Mouse (Mus musculus) midbrain, embryonic 16.5 days (tissue): Measurements from ENCODE around the gene Olfr91. TPM values are rescaled to one million over a fixed set of nuclear protein-coding genes. Genes with fewer than 3 reads are reported as not detected.

Source experiments
- polyA plus RNA-seq: library from polyadenylated mRNA; unstranded; fragments of >200 nt; fragmentation: Nextera tagmentation; extraction: Ambion mirVana; gene quantifications from 2 replicates; pipeline ENCODE4 v1.2.1, GENCODE M21; 2015

Gene Olfr91
- polyA plus RNA-seq, 1 experiment from 2014 or later: not detected

Other genes starting within 250 kb of the Olfr91 start
- 0.53 and 0.89 TPM in 2 replicates for gene Trim15, start 231.1 kb downstream of the Olfr91 start, polyA plus RNA-seq
- gene Trim10, start 228.7 kb downstream of the Olfr91 start, polyA plus RNA-seq: 0.70 and 1.0 TPM in 2 replicates
- gene Trim40, start 208.2 kb downstream of the Olfr91 start, polyA plus RNA-seq: not detected in 2 replicates
- not detected in 2 replicates for gene Trim31, start 200.2 kb downstream of the Olfr91 start, polyA plus RNA-seq
- 1.7 and 2.0 TPM in 2 replicates for gene Rnf39, start 155.4 kb downstream of the Olfr91 start, polyA plus RNA-seq
- 158 and 166 TPM in 2 replicates for gene Ppp1r11, start 146.5 kb downstream of the Olfr91 start, polyA plus RNA-seq
- 47.3 and 52.3 TPM in 2 replicates for gene Znrd1, start 139.7 kb downstream of the Olfr91 start, polyA plus RNA-seq
- 4.7 and 6.5 TPM in 2 replicates for gene Znrd1as, start 139.7 kb downstream of the Olfr91 start, polyA plus RNA-seq
- 0.42 and 0.44 TPM in 2 replicates for gene 2410137M14Rik, start 117.0 kb downstream of the Olfr91 start, polyA plus RNA-seq
- gene H2-M5, start 108.7 kb downstream of the Olfr91 start, polyA plus RNA-seq: 2.9 and 3.4 TPM in 2 replicates
- gene Zfp57, start 97.1 kb downstream of the Olfr91 start, polyA plus RNA-seq: 280 and 312 TPM in 2 replicates
- 2.0 and 3.2 TPM in 2 replicates for gene Mog, start 74.9 kb downstream of the Olfr91 start, polyA plus RNA-seq
- gene Gabbr1, start 52.3 kb downstream of the Olfr91 start, polyA plus RNA-seq: 81.7 and 94.9 TPM in 2 replicates
- not detected in 2 replicates for gene Olfr90, start 9.8 kb downstream of the Olfr91 start, polyA plus RNA-seq
- gene Olfr92, start 21.8 kb upstream of the Olfr91 start, polyA plus RNA-seq: not detected in 2 replicates
- gene Olfr93, start 63.2 kb upstream of the Olfr91 start, polyA plus RNA-seq: not detected in 2 replicates
- not detected in 2 replicates for gene Ubd, start 95.6 kb upstream of the Olfr91 start, polyA plus RNA-seq
- gene Olfr94, start 102.7 kb upstream of the Olfr91 start, polyA plus RNA-seq: not detected in 2 replicates
- 0.04 TPM in 1 of 2 replicates, not detected in the other for gene Olfr95, start 114.8 kb upstream of the Olfr91 start, polyA plus RNA-seq
- not detected in 2 replicates for gene Olfr96, start 121.9 kb upstream of the Olfr91 start, polyA plus RNA-seq
- not detected in 2 replicates for gene Olfr97, start 139.1 kb upstream of the Olfr91 start, polyA plus RNA-seq
- not detected in 2 replicates for gene Olfr98, start 165.5 kb upstream of the Olfr91 start, polyA plus RNA-seq
- 1.2 and 1.9 TPM in 2 replicates for gene H2-M3, start 171.9 kb upstream of the Olfr91 start, polyA plus RNA-seq
- not detected in 2 replicates for gene Olfr99, start 185.2 kb upstream of the Olfr91 start, polyA plus RNA-seq
- gene Olfr101, start 206.0 kb upstream of the Olfr91 start, polyA plus RNA-seq: not detected in 2 replicates
- gene Olfr102, start 218.8 kb upstream of the Olfr91 start, polyA plus RNA-seq: not detected in 2 replicates
- not detected in 2 replicates for gene Olfr103, start 241.4 kb upstream of the Olfr91 start, polyA plus RNA-seq